Mouse (Mus musculus) kidney, embryonic 14.5 days (tissue): ENCODE results near the gene Fam78b. TPM values are rescaled to one million over a fixed set of nuclear protein-coding genes. Genes with fewer than 3 reads are reported as not detected.

Source experiments
- ATAC-seq: fragments of 200-750 bp; cut with Nextera tagmentation; 2 replicates; pipeline ENCODE4 v1.8.0; 2017; ENCODE audit warnings: moderate number of reproducible peaks, mild to moderate bottlenecking, moderate TSS enrichment, moderate library complexity; ENCODE audit not compliant: low FRiP score, low TSS enrichment
- H3K27ac ChIP-seq: fragments of 300-500 bp; sonication (generic); 2 replicates; pipeline ENCODE4 v1.5.1; 2014; ENCODE audit warnings: low read depth, mild to moderate bottlenecking, low read length, moderate library complexity, mixed read lengths
- H3K27me3 ChIP-seq: fragments of 300-500 bp; sonication (generic); 2 replicates; pipeline ENCODE4 v1.6.1; 2014; ENCODE audit warnings: mild to moderate bottlenecking, low read length; ENCODE audit not compliant: control insufficient read depth, insufficient read depth
- H3K36me3 ChIP-seq: fragments of 300-500 bp; sonication (generic); 2 replicates; pipeline ENCODE4 v1.6.1; 2014; ENCODE audit warnings: low read length, mixed read lengths; ENCODE audit not compliant: control insufficient read depth, insufficient read depth
- H3K4me1 ChIP-seq: fragments of 300-500 bp; sonication (generic); 2 replicates; pipeline ENCODE4 v1.6.1; 2014; ENCODE audit warnings: low read length, mixed read lengths; ENCODE audit not compliant: control insufficient read depth, insufficient read depth
- H3K4me2 ChIP-seq: fragments of 300-500 bp; sonication (generic); replicated peaks from 2 replicates; pipeline ENCODE4 v1.6.1; 2014; ENCODE audit warnings: low read depth, mild to moderate bottlenecking, low read length
- H3K4me3 ChIP-seq: fragments of 300-500 bp; sonication (generic); 2 replicates; pipeline ENCODE4 v1.5.1; 2014; ENCODE audit warnings: mild to moderate bottlenecking, low read length
- H3K9ac ChIP-seq: fragments of 300-500 bp; sonication (generic); 2 replicates; pipeline ENCODE4 v1.6.1; 2014; ENCODE audit warnings: low read depth, mild to moderate bottlenecking, low read length, moderate library complexity
- H3K9me3 ChIP-seq: fragments of 300-500 bp; sonication (generic); 2 replicates; pipeline ENCODE4 v1.6.1; 2016; ENCODE audit warnings: low read length; ENCODE audit not compliant: control insufficient read depth
- WGBS: fragments of 180-500 bp; shearing (Covaris S2); extraction: QIAGEN DNeasy Blood & Tissue Kit; methylation state at CpG from one replicate; pipeline ENCODE4 v1.1.7; 2014; 5-methylcytosine and 5-hydroxymethylcytosine counted together
- polyA plus RNA-seq: library from polyadenylated mRNA; unstranded; fragments of >200 nt; fragmentation: Nextera tagmentation; extraction: Ambion mirVana; gene quantifications from 2 replicates; pipeline ENCODE4 v1.2.1, GENCODE M21; 2014

Gene Fam78b
- polyA plus RNA-seq, 1 experiment from 2014 or later: 1.2 TPM

- WGBS: 93% methylated on average over 3 of the region's 3 CpGs
- ATAC-seq: no peak
These were observed 49.6 kb downstream of the Fam78b start for GRCm38 (mm10) chr1:167050859-167051258.

GRCm38 (mm10) chr1:167054029-167054428 is 52.8 kb downstream of the Fam78b start:
- 0 out of 2 replicates have a peak, but pooled peaks cover 3% of the 10 kb centered on the region for H3K4me1 ChIP-seq
- no peaks in the 10 kb centered on the region for H3K27me3 ChIP-seq
- H3K9ac ChIP-seq: no peak overlapping the region
- H3K4me3 ChIP-seq: no peak overlapping the region
- no peaks in the 10 kb centered on the region for H3K36me3 ChIP-seq
- 81% methylated on average over 7 of the region's 7 CpGs for WGBS
- no peak overlapping the region for H3K27ac ChIP-seq
- no peaks in the 10 kb centered on the region for H3K9me3 ChIP-seq
- no peak for ATAC-seq
- H3K4me2 ChIP-seq: no peak overlapping the region

More at GRCm38 (mm10) chr1:167050859-167051258, 49.6 kb downstream of the Fam78b start:
- H3K36me3 ChIP-seq: no peaks in the 10 kb centered on the region
- no peak overlapping the region for H3K27ac ChIP-seq
- H3K9me3 ChIP-seq: no peaks in the 10 kb centered on the region
- 0 out of 2 replicates have a peak, but pooled peaks cover 3% of the 10 kb centered on the region for H3K4me1 ChIP-seq
- no peak overlapping the region for H3K4me2 ChIP-seq
- no peak overlapping the region for H3K9ac ChIP-seq
- H3K4me3 ChIP-seq: no peak overlapping the region
- H3K27me3 ChIP-seq: no peaks in the 10 kb centered on the region

- Histone ChIP-seq H3K9ac (no peak overlapping the region), H3K4me1 (no peaks in the 10 kb centered on the region), H3K27me3 (no peaks in the 10 kb centered on the region), H3K27ac (no peak overlapping the region), H3K4me3 (no peak overlapping the region), H3K9me3 (no peaks in the 10 kb centered on the region), H3K4me2 (no peak overlapping the region), H3K36me3 (no peaks in the 10 kb centered on the region)
- no peak for ATAC-seq
- WGBS: 61% methylated on average over 5 of the region's 5 CpGs
These were observed 56.3 kb downstream of the Fam78b start for GRCm38 (mm10) chr1:167057543-167057942.

- no peaks in the 10 kb centered on the region for H3K4me1 ChIP-seq
- 62% methylated on average over 9 of the region's 9 CpGs for WGBS
- H3K4me2 ChIP-seq: no peak overlapping the region
- no peaks in the 10 kb centered on the region for H3K27me3 ChIP-seq
- H3K4me3 ChIP-seq: no peak overlapping the region
- no peaks in the 10 kb centered on the region for H3K36me3 ChIP-seq
- H3K9me3 ChIP-seq: no peaks in the 10 kb centered on the region
- H3K27ac ChIP-seq: no peak overlapping the region
- no peak for ATAC-seq
- H3K9ac ChIP-seq: no peak overlapping the region
These were observed 58.5 kb downstream of the Fam78b start for GRCm38 (mm10) chr1:167059550-167060285.

- ATAC-seq: no peak
- no peaks in the 10 kb centered on the region for H3K27me3 ChIP-seq
- H3K9ac ChIP-seq: no peak overlapping the region
- no peaks in the 10 kb centered on the region for H3K36me3 ChIP-seq
- no peak overlapping the region for H3K4me3 ChIP-seq
- 57% methylated on average over 4 of the region's 4 CpGs for WGBS
- no peak overlapping the region for H3K27ac ChIP-seq
- no peak overlapping the region for H3K4me2 ChIP-seq
- H3K9me3 ChIP-seq: no peaks in the 10 kb centered on the region
- H3K4me1 ChIP-seq: no peaks in the 10 kb centered on the region
These were observed 62.8 kb downstream of the Fam78b start for GRCm38 (mm10) chr1:167063971-167064370.

GRCm38 (mm10) chr1:167065541-167065940 is 64.3 kb downstream of the Fam78b start:
- ATAC-seq: no peak
- H3K4me2 ChIP-seq: no peak overlapping the region
- 40% methylated on average over 4 of the region's 4 CpGs for WGBS
- no peaks in the 10 kb centered on the region for H3K36me3 ChIP-seq
- no peak overlapping the region for H3K27ac ChIP-seq
- H3K27me3 ChIP-seq: no peaks in the 10 kb centered on the region
- H3K4me3 ChIP-seq: no peak overlapping the region
- no peaks in the 10 kb centered on the region for H3K9me3 ChIP-seq
- H3K4me1 ChIP-seq: no peaks in the 10 kb centered on the region
- H3K9ac ChIP-seq: no peak overlapping the region

GRCm38 (mm10) chr1:167065986-167066385 is 64.8 kb downstream of the Fam78b start:
- Histone ChIP-seq H3K9me3 (no peaks in the 10 kb centered on the region), H3K27ac (no peak overlapping the region), H3K4me3 (no peak overlapping the region), H3K27me3 (no peaks in the 10 kb centered on the region), H3K9ac (no peak overlapping the region), H3K4me2 (no peak overlapping the region), H3K36me3 (no peaks in the 10 kb centered on the region), H3K4me1 (no peaks in the 10 kb centered on the region)
- no peak for ATAC-seq
- WGBS: 56% methylated on average over 10 of the region's 10 CpGs

- no peak overlapping the region for H3K9ac ChIP-seq
- H3K27me3 ChIP-seq: no peaks in the 10 kb centered on the region
- H3K4me1 ChIP-seq: no peaks in the 10 kb centered on the region
- ATAC-seq: no peak
- WGBS: 79% methylated on average over 9 of the region's 9 CpGs
- H3K4me2 ChIP-seq: no peak overlapping the region
- no peak overlapping the region for H3K4me3 ChIP-seq
- no peaks in the 10 kb centered on the region for H3K36me3 ChIP-seq
- H3K27ac ChIP-seq: no peak overlapping the region
- no peaks in the 10 kb centered on the region for H3K9me3 ChIP-seq
These were observed 65.7 kb downstream of the Fam78b start for GRCm38 (mm10) chr1:167066933-167067341.

GRCm38 (mm10) chr1:167069741-167070140 is 68.5 kb downstream of the Fam78b start:
- H3K36me3 ChIP-seq: no peaks in the 10 kb centered on the region
- H3K4me2 ChIP-seq: no peak overlapping the region
- no peaks in the 10 kb centered on the region for H3K27me3 ChIP-seq
- WGBS: 61% methylated on average over 9 of the region's 9 CpGs
- H3K4me1 ChIP-seq: no peaks in the 10 kb centered on the region
- ATAC-seq: no peak
- H3K4me3 ChIP-seq: no peak overlapping the region
- H3K9me3 ChIP-seq: no peaks in the 10 kb centered on the region
- H3K9ac ChIP-seq: no peak overlapping the region
- no peak overlapping the region for H3K27ac ChIP-seq
